Mouse (Mus musculus) CH12.LX (cell line): ENCODE measurements around the gene Tnnt2.

Experiments used
- CHD1 ChIP-seq: IDR thresholded peaks from 2 replicates; pipeline ENCODE4 v1.6.1; 2012; ENCODE audit warnings: low read depth, low read length, improper control_type of control experiment, inconsistent platforms
- CTCF ChIP-seq, 2 experiments: IDR thresholded peaks in 1 of 2; conservative IDR thresholded peaks in 1 of 2; 2 replicates each; pipeline ENCODE4 v1.5.1; 2011 to 2012; ENCODE audit warnings: low read depth in 2 of 2, low read length in 2 of 2, improper control_type of control experiment in 1 of 2, inconsistent platforms in 1 of 2, mild to moderate bottlenecking in 1 of 2, moderate library complexity in 1 of 2
- ETS1 ChIP-seq: conservative IDR thresholded peaks from 2 replicates; pipeline ENCODE4 v1.6.1; 2012; ENCODE audit warnings: low read depth, mild to moderate bottlenecking, inconsistent platforms, low read length, improper control_type of control experiment, moderate library complexity
- IRF4 ChIP-seq: IDR thresholded peaks from 2 replicates; pipeline ENCODE4 v1.6.1; 2014; ENCODE audit warnings: low read depth, mild to moderate bottlenecking, inconsistent platforms, low read length, improper control_type of control experiment
- MAX ChIP-seq: IDR thresholded peaks from 2 replicates; pipeline ENCODE4 v1.6.1; 2011; ENCODE audit warnings: low read length, improper control_type of control experiment
- POLR2A ChIP-seq: IDR thresholded peaks from 2 replicates; pipeline ENCODE4 v1.6.1; 2011; ENCODE audit warnings: low read depth, mild to moderate bottlenecking, improper control_type of control experiment, low read length
- UBTF ChIP-seq: IDR thresholded peaks from 2 replicates; pipeline ENCODE4 v1.6.1; 2012; ENCODE audit warnings: low read depth, mild to moderate bottlenecking, inconsistent platforms, low read length, improper control_type of control experiment, moderate library complexity
- USF1 ChIP-seq: IDR thresholded peaks from 2 replicates; pipeline ENCODE4 v1.6.1; 2014; ENCODE audit warnings: low read depth, mild to moderate bottlenecking, inconsistent platforms, low read length, improper control_type of control experiment
- ZKSCAN1 ChIP-seq: IDR thresholded peaks from 2 replicates; pipeline ENCODE4 v1.6.1; 2012; ENCODE audit warnings: low read depth, inconsistent platforms, low read length, improper control_type of control experiment, borderline replicate concordance
- ZNF384 ChIP-seq: IDR thresholded peaks from 2 replicates; pipeline ENCODE4 v1.6.1; 2012; ENCODE audit warnings: low read depth, low read length, improper control_type of control experiment, inconsistent platforms

DNA sequence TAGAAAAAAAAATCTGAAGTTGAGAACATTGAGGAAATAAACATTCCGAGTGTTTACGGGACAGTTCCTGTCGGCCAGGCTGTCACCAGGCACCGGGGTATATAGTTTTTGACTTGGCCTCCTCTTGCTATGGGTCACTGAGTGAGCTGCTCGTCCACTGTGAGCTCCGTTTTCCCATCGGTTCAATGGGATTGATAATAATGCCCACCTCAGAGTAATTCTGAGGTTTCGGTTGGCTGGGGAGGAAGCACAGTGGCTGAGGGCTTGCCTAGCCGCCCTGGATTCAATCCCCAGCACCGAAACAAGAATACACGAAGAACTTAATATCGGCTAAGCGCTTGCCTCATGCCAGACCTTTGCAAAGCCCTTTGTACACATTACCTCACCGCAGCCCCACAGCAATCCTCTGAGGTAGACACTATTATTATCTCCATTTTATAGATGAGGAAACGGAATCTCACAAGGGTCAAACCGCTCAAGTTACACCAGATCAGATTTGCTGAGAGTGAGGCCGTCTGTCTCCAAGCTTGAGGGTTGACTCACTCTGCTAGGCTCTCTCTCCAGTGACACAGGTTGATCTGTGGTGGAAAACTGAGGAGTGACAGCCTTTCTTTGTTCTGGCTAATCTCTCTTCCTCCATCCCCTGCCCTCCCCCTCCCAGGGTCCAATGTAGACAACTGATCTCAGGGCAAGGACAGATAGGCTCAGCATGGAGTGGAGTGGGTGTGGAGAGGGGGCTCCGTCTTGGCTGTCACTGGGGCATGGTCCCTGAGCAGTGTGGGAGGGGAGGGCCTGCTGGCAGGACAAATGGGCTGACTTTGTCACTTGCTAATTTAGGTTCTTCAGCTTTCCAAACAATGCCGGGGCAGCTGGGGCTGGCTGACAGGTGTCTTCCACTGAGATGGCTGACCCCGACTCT is 41.7 kb upstream of the Tnnt2 start:
- TF ChIP-seq POLR2A = no peak
- TF ChIP-seq CTCF (conservative IDR thresholded peaks at IDR 0.05 in 1 of 2, IDR thresholded peaks at IDR 0.05 in 1 of 2; ENCODE audit: low read depth in 2 of 2, low read length in 2 of 2) = no peak
- TF ChIP-seq MAX = no peak
- TF ChIP-seq UBTF = no peak
- TF ChIP-seq IRF4 = no peak
- TF ChIP-seq CHD1 = no peak
- no peak for TF ChIP-seq ZNF384
- TF ChIP-seq ETS1 = no peak
- TF ChIP-seq USF1 = no peak
- no peak for TF ChIP-seq ZKSCAN1
